Mouse (Mus musculus): ENCODE results near the gene Rps16. TPM values are rescaled to one million over a fixed set of nuclear protein-coding genes. Genes with fewer than 3 reads are reported as not detected.
A peak's percentile ranks its signal among the peaks of the same experiment; 100 is the strongest.

Rps16 gene
- polyA plus RNA-seq, 1 experiment = 997 TPM

DNA sequence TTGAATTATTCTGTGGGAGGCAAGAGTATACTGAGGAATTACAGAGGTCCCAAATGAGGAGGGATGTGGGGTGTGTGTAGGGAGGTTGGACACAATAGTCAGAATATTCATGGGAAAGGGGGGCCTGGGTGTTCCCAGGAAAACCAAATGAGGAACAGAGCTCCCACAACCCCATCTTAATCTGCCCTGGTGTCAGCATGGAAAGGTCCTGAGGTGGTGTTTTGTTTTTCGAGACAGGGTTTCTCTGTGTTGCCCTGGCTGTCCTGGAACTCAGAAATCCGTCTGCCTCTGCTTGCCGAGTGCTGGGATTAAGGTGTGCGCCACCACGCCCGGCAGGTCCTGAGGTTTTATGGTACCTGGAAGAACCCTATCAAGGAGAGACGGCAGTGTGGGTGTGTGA lies 8.0 kb downstream of the Rps16 start:
- H3K27ac ChIP-seq (ENCODE audit: insufficient read depth, low read length) = peak overlapping the region; percentile 88
- H3K4me1 ChIP-seq (ENCODE audit: control insufficient read depth, insufficient read depth, low read length) = peaks cover 24% of the 10 kb centered on the region
- TF ChIP-seq POLR2A (IDR thresholded peaks at IDR 0.05; ENCODE audit: low read depth, low read length) (no peak), CTCF (IDR thresholded peaks at IDR 0.05; ENCODE audit: borderline replicate concordance, insufficient read depth, low read length) (no peak)

DNA sequence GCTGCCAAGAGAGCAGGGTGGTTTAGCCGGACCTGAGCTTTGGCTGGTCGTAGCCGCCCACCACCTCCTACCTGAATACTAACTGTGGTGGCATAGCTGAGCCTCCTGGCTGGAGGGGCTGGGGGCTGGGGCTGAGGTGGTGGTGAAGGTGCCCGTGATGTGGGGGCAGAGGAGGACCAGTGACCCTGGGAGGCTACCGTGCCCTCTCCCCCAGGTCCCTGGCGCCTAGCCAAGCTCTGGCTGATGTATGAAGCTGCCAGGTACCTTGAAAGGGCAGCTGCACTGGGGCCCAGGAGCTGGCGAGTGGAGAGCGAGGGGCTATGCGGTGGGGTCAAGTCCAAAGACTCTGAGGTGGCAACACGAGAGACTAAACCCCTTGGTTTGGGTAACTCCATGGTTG lies 9.4 kb downstream of the Rps16 start:
- Histone ChIP-seq H3K4me1 (ENCODE audit: control insufficient read depth, insufficient read depth, low read length) (peaks cover 24% of the 10 kb centered on the region), H3K4me3 (ENCODE audit: insufficient read depth, low read length) (no peak overlapping the region), H3K27ac (ENCODE audit: insufficient read depth, low read length) (no peak overlapping the region)
- TF ChIP-seq CTCF (IDR thresholded peaks at IDR 0.05; ENCODE audit: borderline replicate concordance, insufficient read depth, low read length) (no peak), POLR2A (IDR thresholded peaks at IDR 0.05; ENCODE audit: low read depth, low read length) (no peak)

More for the DNA sequence above, 8.0 kb downstream of the Rps16 start:
- H3K4me3 ChIP-seq (ENCODE audit: insufficient read depth, low read length) = no peak overlapping the region

DNA sequence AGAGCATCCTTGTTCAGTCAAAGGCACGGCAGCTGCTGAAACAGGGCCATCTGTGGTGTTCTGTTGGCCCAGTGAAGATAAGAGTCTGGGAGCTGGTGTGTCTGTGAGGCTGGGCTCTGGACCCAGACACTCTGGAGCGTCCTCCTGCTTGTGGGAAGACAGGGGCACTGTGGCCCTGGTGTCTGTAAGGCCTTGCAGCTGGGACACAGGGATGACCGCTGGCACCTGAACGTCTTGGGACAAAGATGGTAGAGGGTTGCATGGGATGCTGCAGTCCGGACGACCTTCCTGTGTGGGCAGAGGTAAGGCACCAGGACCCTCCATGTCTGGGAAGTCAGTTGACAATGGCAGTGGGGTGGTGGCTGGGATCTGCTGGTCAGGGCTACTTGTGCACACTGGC lies 9.8 kb downstream of the Rps16 start:
- no peak for TF ChIP-seq POLR2A (IDR thresholded peaks at IDR 0.05; ENCODE audit: low read depth, low read length)
- no peak for TF ChIP-seq CTCF (IDR thresholded peaks at IDR 0.05; ENCODE audit: borderline replicate concordance, insufficient read depth, low read length)
- no peak overlapping the region for H3K4me3 ChIP-seq (ENCODE audit: insufficient read depth, low read length)
- H3K4me1 ChIP-seq (ENCODE audit: control insufficient read depth, insufficient read depth, low read length) = peaks cover 24% of the 10 kb centered on the region
- H3K27ac ChIP-seq (ENCODE audit: insufficient read depth, low read length) = no peak overlapping the region

GRCm38 (mm10) chr7:28361647-28362341 lies 11.3 kb downstream of the Rps16 start:
- Histone ChIP-seq H3K4me1 (ENCODE audit: control insufficient read depth, insufficient read depth, low read length) (peaks cover 20% of the 10 kb centered on the region), H3K27ac (ENCODE audit: insufficient read depth, low read length) (no peak overlapping the region), H3K4me3 (ENCODE audit: insufficient read depth, low read length) (no peak overlapping the region)
- TF ChIP-seq CTCF (IDR thresholded peaks at IDR 0.05; ENCODE audit: borderline replicate concordance, insufficient read depth, low read length) (no peak), POLR2A (IDR thresholded peaks at IDR 0.05; ENCODE audit: low read depth, low read length) (no peak)

DNA sequence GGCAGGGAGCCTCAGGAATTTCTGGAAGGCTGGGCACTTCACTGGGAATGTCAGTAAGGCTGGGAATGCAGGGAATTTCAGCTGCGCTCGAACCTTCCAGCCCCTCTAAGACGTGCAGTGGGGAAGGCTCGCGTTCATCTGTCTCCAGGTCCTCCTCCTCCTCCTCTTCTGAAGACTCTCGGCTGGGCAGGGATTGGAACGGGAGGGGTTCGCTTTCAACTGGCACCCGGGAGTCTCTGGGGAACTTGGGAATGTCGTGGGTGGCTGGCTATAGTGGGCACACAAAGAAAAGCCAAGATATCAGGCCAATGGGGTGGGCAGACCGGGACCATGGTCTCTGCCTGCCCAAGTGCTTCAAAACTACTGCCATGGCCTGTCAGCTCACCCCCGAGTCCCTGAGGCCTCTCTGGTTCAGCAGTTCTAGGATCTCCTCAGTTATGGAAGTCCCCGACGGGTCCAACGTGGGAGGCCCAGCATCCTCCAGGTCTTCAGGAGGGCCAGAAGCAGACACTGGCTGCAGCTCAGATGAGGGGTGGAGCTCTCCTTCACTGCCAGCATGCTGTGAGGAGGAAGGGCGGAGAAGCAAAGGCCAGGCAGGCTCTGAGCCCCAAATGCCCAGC lies 12.1 kb downstream of the Rps16 start:
- TF ChIP-seq POLR2A (IDR thresholded peaks at IDR 0.05; ENCODE audit: low read depth, low read length) (no peak), CTCF (IDR thresholded peaks at IDR 0.05; ENCODE audit: borderline replicate concordance, insufficient read depth, low read length) (no peak)
- H3K4me1 ChIP-seq (ENCODE audit: control insufficient read depth, insufficient read depth, low read length) = peaks cover 15% of the 10 kb centered on the region

GRCm38 (mm10) chr7:28367663-28368275 lies 17.3 kb downstream of the Rps16 start:
- H3K4me3 ChIP-seq (ENCODE audit: insufficient read depth, low read length) = no peak overlapping the region
- TF ChIP-seq CTCF (IDR thresholded peaks at IDR 0.05; ENCODE audit: borderline replicate concordance, insufficient read depth, low read length) = no peak
- TF ChIP-seq POLR2A (IDR thresholded peaks at IDR 0.05; ENCODE audit: low read depth, low read length) = no peak
- no peak overlapping the region for H3K27ac ChIP-seq (ENCODE audit: insufficient read depth, low read length)
- peaks cover 13% of the 10 kb centered on the region; the same call in 1 of the 2 replicates for H3K4me1 ChIP-seq (ENCODE audit: control insufficient read depth, insufficient read depth, low read length)

More for the DNA sequence above, 12.1 kb downstream of the Rps16 start:
- Histone ChIP-seq H3K27ac (ENCODE audit: insufficient read depth, low read length) (no peak overlapping the region), H3K4me3 (ENCODE audit: insufficient read depth, low read length) (no peak overlapping the region)

GRCm38 (mm10) chr7:28368276-28368920 lies 17.9 kb downstream of the Rps16 start:
- no peak overlapping the region for H3K4me3 ChIP-seq (ENCODE audit: insufficient read depth, low read length)
- peaks cover 13% of the 10 kb centered on the region; the same call in 1 of the 2 replicates for H3K4me1 ChIP-seq (ENCODE audit: control insufficient read depth, insufficient read depth, low read length)
- H3K27ac ChIP-seq (ENCODE audit: insufficient read depth, low read length) = no peak overlapping the region
- TF ChIP-seq CTCF (IDR thresholded peaks at IDR 0.05; ENCODE audit: borderline replicate concordance, insufficient read depth, low read length) (no peak), POLR2A (IDR thresholded peaks at IDR 0.05; ENCODE audit: low read depth, low read length) (no peak)

DNA sequence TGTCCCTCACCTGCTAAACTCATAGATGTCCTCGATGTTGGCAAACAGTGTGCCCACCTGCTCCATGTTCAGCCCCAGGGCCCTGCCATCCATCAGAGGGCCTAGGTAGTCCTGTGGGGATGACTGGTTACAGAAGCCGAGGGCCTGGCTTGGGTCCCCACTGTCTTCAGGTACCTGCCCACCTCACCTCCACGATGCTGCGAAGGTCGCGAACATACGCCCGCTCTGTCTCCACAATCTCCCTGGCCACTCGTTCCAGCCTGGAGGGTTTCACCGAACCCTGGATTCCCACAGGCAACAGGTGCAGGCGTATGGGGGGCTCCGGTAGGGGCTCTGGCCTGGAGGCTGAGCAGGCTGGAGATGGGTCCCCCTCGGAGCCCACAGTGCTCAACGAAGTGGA lies 19.6 kb downstream of the Rps16 start:
- TF ChIP-seq POLR2A (IDR thresholded peaks at IDR 0.05; ENCODE audit: low read depth, low read length) (no peak), CTCF (IDR thresholded peaks at IDR 0.05; ENCODE audit: borderline replicate concordance, insufficient read depth, low read length) (no peak)
- no peak overlapping the region for H3K27ac ChIP-seq (ENCODE audit: insufficient read depth, low read length)

DNA sequence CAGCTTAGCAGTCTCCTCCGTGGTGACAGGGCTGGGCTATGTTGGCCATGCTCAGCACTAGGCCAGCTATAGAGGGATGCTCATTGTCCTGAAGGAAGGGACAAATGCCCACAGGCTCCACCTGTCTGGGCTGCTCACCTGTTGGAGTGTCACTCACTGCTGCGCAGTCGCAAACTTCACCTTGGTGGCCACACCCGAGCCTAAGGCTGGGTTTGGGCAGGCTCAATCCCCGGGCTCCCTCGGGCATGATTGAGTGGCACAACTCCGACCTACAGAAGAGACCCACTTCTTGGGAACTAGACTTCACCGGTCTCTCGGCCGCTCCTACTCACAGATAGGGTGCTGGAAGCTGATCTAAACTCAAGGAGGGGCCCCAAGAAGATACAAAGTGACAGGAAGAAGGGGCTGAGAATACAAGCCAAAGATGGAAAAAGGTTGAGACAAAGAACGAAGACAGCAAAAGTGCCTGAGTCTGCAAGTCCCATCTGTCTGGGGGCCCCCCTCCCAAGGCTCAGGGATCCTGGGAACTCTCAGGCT lies 20.6 kb downstream of the Rps16 start:
- TF ChIP-seq CTCF (IDR thresholded peaks at IDR 0.05; ENCODE audit: borderline replicate concordance, insufficient read depth, low read length) (no peak), POLR2A (IDR thresholded peaks at IDR 0.05; ENCODE audit: low read depth, low read length) (no peak)
- H3K4me3 ChIP-seq (ENCODE audit: insufficient read depth, low read length) = peak overlapping the region; percentile 97
- H3K27ac ChIP-seq (ENCODE audit: insufficient read depth, low read length) = peak overlapping the region; percentile 55; the same call in 1 of the 2 replicates
- H3K4me1 ChIP-seq (ENCODE audit: control insufficient read depth, insufficient read depth, low read length) = peaks cover 13% of the 10 kb centered on the region; the same call in 1 of the 2 replicates

More for the DNA sequence above, 19.6 kb downstream of the Rps16 start:
- Histone ChIP-seq H3K4me3 (ENCODE audit: insufficient read depth, low read length) (peak overlapping the region; percentile 97), H3K4me1 (ENCODE audit: control insufficient read depth, insufficient read depth, low read length) (peaks cover 13% of the 10 kb centered on the region; the same call in 1 of the 2 replicates)
